In genomic region chr16:18727536-18728499, GRCm38 (mm10) we compare ENCODE assay signal across 35 mouse cellular contexts. TPM values are rescaled to one million over a fixed set of nuclear protein-coding genes. Genes with fewer than 3 reads are reported as not detected.
DNase-seq lines count a peak whose midpoint lies in the region; ATAC-seq and TF ChIP-seq lines count a peak whose summit lies in the region.
"Had no signal": no experiment of that assay in that cellular context is flagged by ENCODE, and none has a peak within 500 bp of the region (broad histone marks: within the 10 kb centered on the region; RNA-seq: fewer than 3 reads in every experiment).

No protein-coding gene starts in this region.

- in situ Hi-C loops in CH12.LX (cut with MboI; ENCODE audit: low pct_ligation_motif_present, low pct_unique_long_range_greater_than_20kb, low sequenced_read_pairs), result no loop called here

- no peak overlapping the region for H3K9ac ChIP-seq in kidney, embryonic 15.5 days
- H3K9ac ChIP-seq in CH12.LX (ENCODE audit: insufficient read depth, low read depth), result no peak overlapping the region
- no peak overlapping the region for H3K9ac ChIP-seq in ES-Bruce4 (ENCODE audit: low read depth, poor library complexity, severe bottlenecking)
- H3K9ac ChIP-seq: embryonic facial prominence, embryonic 15.5 days; forebrain, embryonic 13.5 days; heart, embryonic 12.5 days; hindbrain, embryonic 15.5 days; liver, embryonic 12.5 days; liver, postnatal 0 days; midbrain, embryonic 15.5 days; neural tube, embryonic 15.5 days had no signal

- 0 out of 2 replicates have a peak overlapping the region, but pooled peaks have one; percentile 51 for H3K27ac ChIP-seq in kidney, embryonic 15.5 days
- H3K27ac ChIP-seq in CH12.LX (ENCODE audit: insufficient read depth, low read depth) (no peak overlapping the region), ES-Bruce4 (ENCODE audit: insufficient read depth, low read length) (no peak overlapping the region)
- H3K27ac ChIP-seq: embryonic facial prominence, embryonic 10.5 days; embryonic facial prominence, embryonic 15.5 days; forebrain, embryonic 13.5 days; hindbrain, embryonic 10.5 days; hindbrain, embryonic 15.5 days; liver, embryonic 12.5 days; macrophage; midbrain, embryonic 15.5 days; neural tube, embryonic 15.5 days had no signal

- no peaks in the 10 kb centered on the region for H3K27me3 ChIP-seq in kidney, embryonic 15.5 days
- peaks cover 3% of the 10 kb centered on the region for H3K27me3 ChIP-seq in CH12.LX (replicated peaks)
- H3K27me3 ChIP-seq in ES-Bruce4 (ENCODE audit: control insufficient read depth, insufficient read depth, low read length, poor library complexity, severe bottlenecking), result no peaks in the 10 kb centered on the region
- H3K27me3 ChIP-seq: embryonic facial prominence, embryonic 15.5 days; forebrain, embryonic 13.5 days; hindbrain, embryonic 15.5 days; midbrain, embryonic 15.5 days; neural tube, embryonic 15.5 days had no signal

- TF ChIP-seq RAD21 in CH12.LX (IDR thresholded peaks at IDR 0.05; ENCODE audit: low read depth, low read length), result no peak

- dilution Hi-C loops in CH12.LX (cut with MboI; ENCODE audit: extremely low pct_ligation_motif_present, extremely low pct_unique_long_range_greater_than_20kb, low sequenced_read_pairs), result no loop called here

- no peaks in the 10 kb centered on the region for H3K36me3 ChIP-seq in kidney, embryonic 15.5 days
- H3K36me3 ChIP-seq in CH12.LX (replicated peaks in 1 of 2; ENCODE audit: control insufficient read depth in 1 of 2, insufficient read depth in 1 of 2, low read length in 1 of 2) (no peaks in the 10 kb centered on the region), ES-Bruce4 (ENCODE audit: control insufficient read depth, insufficient read depth, low read length, poor library complexity, severe bottlenecking) (no peaks in the 10 kb centered on the region)
- H3K36me3 ChIP-seq: embryonic facial prominence, embryonic 10.5 days; embryonic facial prominence, embryonic 15.5 days; heart, embryonic 12.5 days; hindbrain, embryonic 10.5 days; hindbrain, embryonic 15.5 days; liver, embryonic 12.5 days; midbrain, embryonic 15.5 days; neural tube, embryonic 15.5 days had no signal

- ATAC-seq in kidney, embryonic 15.5 days (replicated peaks; ENCODE audit: low FRiP score), result no peak
- ATAC-seq: activated CD4-positive, CD25-positive, alpha-beta regulatory T cell, adult 4 months; CD4-positive, CD25-positive, alpha-beta regulatory T cell, adult 4 months; forebrain, embryonic 13.5 days; inflammation-experienced regulatory T-cells, adult 6 months; liver, embryonic 12.5 days; liver, postnatal 0 days; midbrain, embryonic 15.5 days had no signal

- TF ChIP-seq EP300 in CH12.LX (IDR thresholded peaks at IDR 0.05; ENCODE audit: low read length), result no peak
- TF ChIP-seq EP300 in ES-Bruce4 (IDR thresholded peaks at IDR 0.05; ENCODE audit: insufficient read depth, low read depth, low read length), result 0 out of 2 replicates have a peak, but pooled peaks have one; percentile 6

- DNase-seq in kidney, postnatal 14 days, result no peak
- peak; percentile 8 for DNase-seq in CH12.LX (ENCODE audit: extremely low read depth)
- peak; percentile 37 for DNase-seq in thymus, postnatal 14 days
- DNase-seq in layer of hippocampus, postnatal 25 days (ENCODE audit: extremely low spot score in 1 of 2, low spot score in 1 of 2), result no peak
- DNase-seq in layer of hippocampus, adult 18-20 months (ENCODE audit: low spot score in 2 of 2), result no peak
- DNase-seq: adrenal gland, adult 2 months; adrenal gland, postnatal 36 days; cerebellum, adult 2 months; cerebellum, postnatal 14 days; gastrocnemius, postnatal 25 days; heart, postnatal 10 days; kidney, adult 11 months; kidney, postnatal 10 days; left cerebral cortex, postnatal 4 days; liver, postnatal 0 days; lung, postnatal 10 days; retina, postnatal 1 day; right cerebral cortex, postnatal 14 days had no signal

- TF ChIP-seq POLR2A in CH12.LX (IDR thresholded peaks at IDR 0.05; ENCODE audit: low read depth, low read length) (no peak), ES-Bruce4 (IDR thresholded peaks at IDR 0.05; ENCODE audit: insufficient read depth, low read length) (no peak)

- H3K4me3 ChIP-seq in kidney, embryonic 15.5 days (replicated peaks), result no peak overlapping the region
- H3K4me3 ChIP-seq in CH12.LX (replicated peaks in 1 of 3; ENCODE audit: low read depth in 2 of 3, low read length in 2 of 3, poor library complexity in 1 of 3) (no peak overlapping the region), ES-Bruce4 (ENCODE audit: low read depth, low read length) (no peak overlapping the region)
- H3K4me3 ChIP-seq: embryonic facial prominence, embryonic 10.5 days; embryonic facial prominence, embryonic 15.5 days; forebrain, embryonic 13.5 days; heart, embryonic 12.5 days; hindbrain, embryonic 10.5 days; hindbrain, embryonic 15.5 days; layer of hippocampus, adult 2 months; liver, embryonic 12.5 days; midbrain, embryonic 15.5 days; neural tube, embryonic 15.5 days had no signal

- no peak overlapping the region for H3K4me2 ChIP-seq in kidney, embryonic 15.5 days
- no peak overlapping the region for H3K4me2 ChIP-seq in CH12.LX (ENCODE audit: insufficient read depth, low read depth, poor library complexity, severe bottlenecking)
- H3K4me2 ChIP-seq: embryonic facial prominence, embryonic 15.5 days; forebrain, embryonic 13.5 days; heart, embryonic 12.5 days; hindbrain, embryonic 15.5 days; liver, embryonic 12.5 days; midbrain, embryonic 15.5 days; neural tube, embryonic 15.5 days had no signal

- H3K9me3 ChIP-seq in kidney, embryonic 15.5 days (replicated peaks), result no peaks in the 10 kb centered on the region
- H3K9me3 ChIP-seq in CH12.LX (replicated peaks; ENCODE audit: low read length) (no peaks in the 10 kb centered on the region), ES-Bruce4 (replicated peaks; ENCODE audit: control insufficient read depth, insufficient read depth, low read length, poor library complexity, severe bottlenecking) (no peaks in the 10 kb centered on the region)
- H3K9me3 ChIP-seq: embryonic facial prominence, embryonic 10.5 days; embryonic facial prominence, embryonic 15.5 days; forebrain, embryonic 13.5 days; heart, embryonic 12.5 days; hindbrain, embryonic 10.5 days; hindbrain, embryonic 15.5 days; liver, embryonic 12.5 days; midbrain, embryonic 15.5 days; neural tube, embryonic 15.5 days had no signal

- H3K4me1 ChIP-seq in kidney, embryonic 15.5 days, result no peaks in the 10 kb centered on the region
- H3K4me1 ChIP-seq in CH12.LX (ENCODE audit: control insufficient read depth in 1 of 2, insufficient read depth in 2 of 2) (peaks cover 0 to 17% of the 10 kb centered on the region in 2 experiments; a peak in 2 of 4 replicates), ES-Bruce4 (ENCODE audit: control insufficient read depth, insufficient read depth, low read length) (peaks cover 11% of the 10 kb centered on the region)
- H3K4me1 ChIP-seq: embryonic facial prominence, embryonic 10.5 days; embryonic facial prominence, embryonic 15.5 days; forebrain, embryonic 13.5 days; hindbrain, embryonic 10.5 days; hindbrain, embryonic 15.5 days; liver, embryonic 12.5 days; midbrain, embryonic 15.5 days; neural tube, embryonic 15.5 days had no signal

- TF ChIP-seq CTCF in CH12.LX (conservative IDR thresholded peaks at IDR 0.05 in 1 of 2, IDR thresholded peaks at IDR 0.05 in 1 of 2; ENCODE audit: low read depth in 2 of 2, low read length in 2 of 2) (no peak), ES-Bruce4 (IDR thresholded peaks at IDR 0.05; ENCODE audit: low read depth, low read length) (no peak)

- H3K79me2 ChIP-seq in CH12.LX (replicated peaks; ENCODE audit: control insufficient read depth, extremely low read depth, insufficient read depth, poor library complexity, severe bottlenecking), result no peaks in the 10 kb centered on the region

- 56% methylated on average over 10 of the region's 10 CpGs for WGBS in kidney, embryonic 15.5 days

TF ChIP-seq in CH12.LX, 34 proteins besides CTCF, POLR2A, EP300 and RAD21:
- TF ChIP-seq ZNF384 (IDR thresholded peaks at IDR 0.05; ENCODE audit: low read depth, low read length) (peak; percentile 67), CHD2 (IDR thresholded peaks at IDR 0.05; ENCODE audit: low read length) (no peak)
TF ChIP-seq in CH12.LX: peak in this region for 1.

RNA-seq across cellular contexts. Expression of gene Cldn5, which starts 48.8 kb away (rescaled TPM):
- polyA plus RNA-seq in kidney, embryonic 15.5 days (2015; fragmentation: Nextera tagmentation; extraction: Ambion mirVana), result 93.2 and 99.2 TPM in 2 replicates
- total RNA-seq in CH12.LX (2012; rRNA removed) (not detected in 2 replicates), CH12.LX (2014; rRNA removed) (not detected in 2 replicates)
- polyA plus RNA-seq in CH12.LX (2012; ENCODE audit: insufficient read length, low read depth) (not detected in 2 replicates), ES-Bruce4 (2011; ENCODE audit: insufficient read depth, insufficient read length, low read depth, missing spikeins) (0.42 and 0.94 TPM in 2 replicates)
- total RNA-seq in layer of hippocampus, postnatal 25 days (2021), result 10 to 100 TPM; 53.6 to 57.3 TPM
- 10 to 100 TPM; 33.2 to 44.5 TPM for total RNA-seq in layer of hippocampus, adult 18-20 months (2021)
- total RNA-seq: megakaryocyte-erythroid progenitor cell, adult 5-6 weeks had no signal
- polyA plus RNA-seq: activated CD4-positive, CD25-positive, alpha-beta regulatory T cell, adult 4 months; CD4-positive, CD25-positive, alpha-beta regulatory T cell, adult 4 months; inflammation-experienced regulatory T-cells, adult 6 months; macrophage had no signal

Comparison
In these comparisons a context has a peak if more than half of its experiments do, and no peak if none do; other contexts are left out.
1. DNase-seq: peak in CH12.LX (single experiment) and thymus, postnatal 14 days (single experiment); none in kidney, postnatal 14 days (single experiment), layer of hippocampus, postnatal 25 days (0 of 2) and layer of hippocampus, adult 18-20 months (0 of 2).
2. RNA of gene Cldn5, which starts 48.8 kb away (total RNA-seq): 53.6 to 57.3 TPM in layer of hippocampus, postnatal 25 days and 33.2 to 44.5 TPM in layer of hippocampus, adult 18-20 months; not detected in CH12.LX; every median in the first group is over 10 times any median in the second.